Mouse (Mus musculus) brown adipose tissue, adult 24 weeks (tissue): ENCODE measurements around the gene Arhgap9. TPM values are rescaled to one million over a fixed set of nuclear protein-coding genes. Genes with fewer than 3 reads are reported as not detected.

Source experiments
- H3K27ac ChIP-seq: fragments of 200-500 bp; replicated peaks from 2 replicates; pipeline ENCODE4 v1.5.1; 2012; ENCODE audit warnings: low read depth, mild to moderate bottlenecking, low read length
- H3K4me1 ChIP-seq: fragments of 200-500 bp; 2 replicates; pipeline ENCODE4 v1.6.1; 2012; ENCODE audit warnings: low read length, mixed read lengths; ENCODE audit not compliant: control insufficient read depth, insufficient read depth, insufficient read length
- H3K4me3 ChIP-seq: fragments of 200-500 bp; 2 replicates; pipeline ENCODE4 v1.5.1; 2012; ENCODE audit warnings: low read depth, mild to moderate bottlenecking, low read length, moderate library complexity; ENCODE audit not compliant: insufficient read depth
- polyA plus RNA-seq: library from polyadenylated mRNA; stranded (reverse); fragments of >200 nt; gene quantifications from 2 replicates; pipeline ENCODE4 v1.2.4, GENCODE M21; 2012; ENCODE audit not compliant: missing spikeins, insufficient read depth, insufficient read length

The Arhgap9 gene
- polyA plus RNA-seq = 0.87 and 1.9 TPM in 2 replicates

- H3K4me3 ChIP-seq = peak within 1 kb of the TSS; percentile 37
- H3K4me1 ChIP-seq = no peaks in the 10 kb centered on the region; the same call in 1 of the 2 replicates
- H3K27ac ChIP-seq = peak within 1 kb of the TSS; percentile 51; the same call in 1 of the 2 replicates
Observed at GRCm38 (mm10) chr10:127321621-127322020, at the start of gene Arhgap9. TSS of gene Arhgap9 (plus strand) at chr10:127321964.

DNA sequence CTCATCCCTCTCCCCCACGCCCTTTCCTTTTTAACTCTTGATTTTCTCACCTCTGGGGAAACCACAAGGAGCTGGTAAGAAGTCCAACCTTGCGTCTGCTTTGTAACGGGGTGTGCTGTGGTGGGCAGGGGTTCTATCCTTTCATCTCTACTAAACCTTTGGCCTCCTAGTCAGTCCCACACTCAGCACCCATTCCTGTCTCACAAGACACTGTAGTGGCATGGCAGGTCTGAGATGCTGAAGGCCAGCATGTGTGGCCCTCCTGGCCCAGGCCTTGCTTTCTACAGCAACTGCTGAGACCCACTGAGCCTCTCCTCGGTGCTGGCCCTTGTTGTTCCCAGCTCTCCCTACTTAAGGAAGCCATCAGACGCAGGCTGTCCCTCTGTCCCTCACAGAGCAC is 49.4 kb upstream of the Arhgap9 start:
- Histone ChIP-seq H3K27ac (no peak overlapping the region), H3K4me1 (peaks cover 4% of the 10 kb centered on the region), H3K4me3 (no peak overlapping the region)

DNA sequence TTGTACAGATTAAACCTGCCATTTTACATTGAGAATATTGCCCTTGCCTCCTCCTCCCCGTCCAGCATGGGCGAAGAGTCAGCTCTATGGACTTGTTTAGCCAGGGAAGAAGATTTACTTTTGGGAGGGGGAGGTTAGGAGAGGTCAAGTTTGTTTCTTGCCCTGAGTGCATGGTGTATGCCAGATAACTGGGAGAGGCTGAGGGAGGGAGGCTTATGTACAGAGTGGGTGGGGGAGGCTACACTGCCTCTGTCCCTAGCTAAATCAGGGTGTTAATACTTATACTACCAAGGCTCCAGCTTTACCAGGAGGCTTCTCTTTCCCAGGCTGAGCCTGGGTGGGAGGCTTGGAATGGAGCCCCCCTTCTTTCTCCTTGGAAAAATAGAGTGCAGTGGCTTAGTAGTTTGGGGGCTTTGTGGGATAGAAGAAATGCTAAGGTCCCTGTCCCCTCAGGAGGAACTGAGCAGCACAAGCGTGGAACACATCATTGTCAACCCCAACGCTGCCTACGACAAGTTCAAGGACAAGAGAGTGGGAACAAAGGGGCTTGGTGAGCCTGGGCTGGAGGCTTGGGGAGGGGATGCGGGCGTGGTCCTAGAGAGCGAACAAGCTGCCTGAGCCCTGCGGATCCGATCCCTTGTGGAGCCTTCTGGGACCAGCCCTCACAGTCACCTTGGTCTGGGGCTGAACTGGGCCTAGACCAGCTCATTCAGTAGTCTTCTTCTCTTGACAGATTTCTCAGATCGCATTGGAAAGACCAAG is 47.3 kb upstream of the Arhgap9 start:
- Histone ChIP-seq H3K4me1 (no peaks in the 10 kb centered on the region), H3K4me3 (no peak overlapping the region), H3K27ac (no peak overlapping the region)

GRCm38 (mm10) chr10:127279730-127280129 is 42.0 kb upstream of the Arhgap9 start:
- no peak overlapping the region for H3K4me3 ChIP-seq

DNA sequence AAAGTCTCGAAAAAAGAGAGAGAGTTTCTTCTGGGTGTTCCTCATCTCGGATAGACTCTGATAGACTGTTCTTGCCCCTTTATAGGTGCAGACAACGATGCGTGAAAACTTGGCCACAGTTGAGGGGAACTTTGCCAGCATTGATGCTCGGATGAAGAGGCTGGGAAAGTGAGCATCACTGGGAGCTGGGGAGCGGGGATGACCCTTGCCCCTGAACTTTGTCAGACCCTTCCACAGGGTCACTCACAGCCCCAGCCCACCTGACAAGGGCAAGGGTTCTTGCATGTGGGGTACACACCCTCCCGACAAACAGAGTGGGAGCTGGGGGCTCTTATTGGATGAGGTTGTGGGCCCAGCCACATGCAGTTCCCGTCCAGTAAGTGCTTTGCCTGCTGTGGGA is 40.4 kb upstream of the Arhgap9 start:
- Histone ChIP-seq H3K27ac (no peak overlapping the region), H3K4me1 (no peaks in the 10 kb centered on the region; the same call in 1 of the 2 replicates), H3K4me3 (no peak overlapping the region)

More at GRCm38 (mm10) chr10:127279730-127280129, 42.0 kb upstream of the Arhgap9 start:
- Histone ChIP-seq H3K27ac (no peak overlapping the region), H3K4me1 (no peaks in the 10 kb centered on the region)

DNA sequence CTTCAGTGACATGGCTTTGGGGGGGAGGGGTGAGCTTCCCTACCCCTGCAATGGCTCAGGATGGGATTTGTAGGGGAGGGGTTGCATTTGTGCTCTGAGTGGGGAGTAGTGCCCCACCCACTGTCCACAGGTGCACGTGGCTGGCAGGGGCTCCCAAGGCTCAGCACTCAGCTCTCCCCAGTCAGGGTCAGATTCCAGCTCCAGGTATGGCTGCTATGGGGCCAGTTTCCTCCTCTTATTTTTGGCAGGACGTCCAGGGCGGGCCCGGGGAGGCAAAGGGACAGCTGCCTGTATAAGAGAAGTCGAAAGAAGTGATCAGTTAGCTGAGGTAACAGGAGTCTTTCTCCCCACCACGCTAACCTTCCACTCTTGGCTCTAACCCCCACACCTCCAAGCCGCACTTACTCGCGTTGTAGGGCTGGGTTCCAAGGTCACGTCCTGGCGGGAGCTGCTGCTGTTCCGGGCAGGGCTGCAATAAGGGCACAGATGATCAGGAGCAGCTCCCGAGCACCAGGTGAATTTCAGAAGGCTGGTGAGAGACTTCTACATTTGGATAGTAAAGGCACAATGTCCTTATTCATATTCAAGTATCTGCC is 39.0 kb upstream of the Arhgap9 start:
- no peak overlapping the region for H3K27ac ChIP-seq
- peaks cover 10% of the 10 kb centered on the region for H3K4me1 ChIP-seq
- no peak overlapping the region for H3K4me3 ChIP-seq

GRCm38 (mm10) chr10:127284105-127284622 is 37.6 kb upstream of the Arhgap9 start:
- Histone ChIP-seq H3K4me3 (no peak overlapping the region), H3K4me1 (peaks cover 10% of the 10 kb centered on the region), H3K27ac (no peak overlapping the region)

DNA sequence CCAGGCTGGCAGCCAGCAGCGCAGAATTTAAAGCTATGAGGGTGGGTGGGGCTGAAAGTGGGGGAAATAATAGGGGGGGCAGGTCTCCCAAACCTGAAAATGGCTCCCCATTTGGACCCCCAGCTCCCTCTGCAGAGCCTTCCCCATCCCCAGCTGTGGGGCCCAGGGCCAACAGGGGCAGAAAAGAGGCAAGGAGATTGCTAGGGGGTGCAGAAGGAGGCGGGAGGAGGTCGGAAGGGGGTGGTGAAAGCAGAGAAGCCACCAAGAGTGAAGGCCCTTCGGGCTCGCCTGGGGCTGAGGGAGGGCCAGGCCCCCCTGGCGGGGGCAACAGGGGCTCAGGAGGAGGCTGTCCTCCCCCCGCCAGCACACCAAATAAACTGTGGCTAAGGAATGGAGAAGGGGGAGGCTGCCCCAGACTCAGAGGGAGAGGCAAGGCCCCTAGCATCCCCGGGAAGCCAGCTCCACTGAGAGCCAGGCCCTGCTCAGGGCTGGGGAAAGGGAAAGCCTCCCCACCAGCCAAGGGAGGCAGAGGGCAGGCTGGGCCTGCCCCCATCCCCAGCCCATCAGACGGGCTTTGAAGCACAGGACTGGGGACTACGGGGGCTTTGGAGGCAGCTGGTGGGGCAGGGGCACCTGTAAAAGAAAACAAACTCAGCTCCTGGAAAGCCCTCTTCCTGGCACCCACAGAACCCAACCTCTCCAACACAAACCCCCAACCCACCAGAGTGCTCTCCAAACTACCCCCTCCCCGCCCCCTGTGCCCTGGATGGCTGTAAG is 36.9 kb upstream of the Arhgap9 start:
- Histone ChIP-seq H3K27ac (no peak overlapping the region), H3K4me3 (no peak overlapping the region), H3K4me1 (peaks cover 10% of the 10 kb centered on the region)

DNA sequence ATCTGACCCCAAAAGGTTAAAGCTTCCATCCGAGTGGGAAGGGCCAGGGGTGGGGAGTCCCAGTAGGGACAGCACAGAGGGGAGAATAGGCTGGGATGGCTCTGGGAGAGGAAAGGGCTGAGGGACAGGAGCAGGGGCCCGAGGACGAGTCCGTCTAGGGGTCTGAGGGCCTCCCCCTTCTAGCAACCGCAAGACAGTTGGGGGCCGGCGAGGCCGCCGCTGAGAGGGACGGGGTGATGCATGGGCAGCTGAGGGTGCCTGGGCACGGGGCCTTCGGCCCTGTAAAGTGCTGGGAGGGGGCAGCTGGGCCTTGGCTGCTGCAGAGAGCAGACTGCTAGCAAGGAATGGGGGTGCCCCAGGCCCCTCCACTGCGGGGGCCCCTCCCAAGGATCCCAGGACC is 36.1 kb upstream of the Arhgap9 start:
- H3K4me1 ChIP-seq = peaks cover 10% of the 10 kb centered on the region
- no peak overlapping the region for H3K4me3 ChIP-seq
- H3K27ac ChIP-seq = no peak overlapping the region

DNA sequence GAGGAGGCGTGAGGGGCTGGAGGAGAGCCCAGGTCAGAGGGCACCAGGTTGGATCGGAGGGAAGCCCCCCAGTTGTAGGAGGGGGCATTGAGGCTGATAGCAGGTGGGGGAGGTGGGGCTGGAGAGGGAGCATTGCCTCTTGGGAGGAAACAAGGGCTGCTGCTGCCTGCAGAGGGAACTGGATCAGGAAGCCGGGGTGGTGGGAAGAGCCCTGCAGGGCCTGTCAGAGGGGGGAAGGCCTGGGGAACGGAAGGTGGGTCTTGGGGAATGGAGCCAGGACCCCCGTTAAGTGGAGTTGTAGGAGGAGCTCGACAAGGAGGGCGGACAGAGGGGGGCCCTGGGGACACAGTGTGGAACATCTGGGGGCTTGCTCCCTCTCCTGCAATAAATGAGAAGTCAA is 35.6 kb upstream of the Arhgap9 start:
- no peak overlapping the region for H3K4me3 ChIP-seq
- peaks cover 10% of the 10 kb centered on the region for H3K4me1 ChIP-seq
- no peak overlapping the region for H3K27ac ChIP-seq

- H3K4me1 ChIP-seq = peaks cover 10% of the 10 kb centered on the region
- H3K4me3 ChIP-seq = peak overlapping the region; percentile 87
- peak overlapping the region; percentile 99 for H3K27ac ChIP-seq
Observed at GRCm38 (mm10) chr10:127286730-127287129, 35.0 kb upstream of the Arhgap9 start.

- Histone ChIP-seq H3K4me3 (peak overlapping the region; percentile 87), H3K27ac (peak overlapping the region; percentile 99), H3K4me1 (peaks cover 10% of the 10 kb centered on the region)
Observed at GRCm38 (mm10) chr10:127287271-127287935, 34.4 kb upstream of the Arhgap9 start.

DNA sequence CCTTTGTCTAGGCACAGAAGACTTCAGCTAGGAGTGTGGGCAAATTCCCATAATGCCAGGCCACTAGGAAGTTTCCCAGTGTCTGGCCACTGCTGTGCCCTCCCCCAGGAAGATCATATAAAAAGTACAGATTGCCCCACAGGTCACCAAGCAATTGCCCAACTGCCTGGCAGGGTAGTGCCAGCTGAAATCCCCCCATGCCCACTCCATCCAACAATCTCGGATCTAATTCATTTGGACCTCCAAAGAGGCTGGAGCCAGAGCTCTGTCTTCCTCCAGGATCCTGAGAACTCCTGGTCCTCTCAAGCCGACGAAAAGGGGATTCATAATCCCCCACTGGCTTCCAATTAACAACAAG is 33.8 kb upstream of the Arhgap9 start:
- Histone ChIP-seq H3K4me1 (peaks cover 10% of the 10 kb centered on the region), H3K4me3 (peak overlapping the region; percentile 87), H3K27ac (peak overlapping the region; percentile 99)

DNA sequence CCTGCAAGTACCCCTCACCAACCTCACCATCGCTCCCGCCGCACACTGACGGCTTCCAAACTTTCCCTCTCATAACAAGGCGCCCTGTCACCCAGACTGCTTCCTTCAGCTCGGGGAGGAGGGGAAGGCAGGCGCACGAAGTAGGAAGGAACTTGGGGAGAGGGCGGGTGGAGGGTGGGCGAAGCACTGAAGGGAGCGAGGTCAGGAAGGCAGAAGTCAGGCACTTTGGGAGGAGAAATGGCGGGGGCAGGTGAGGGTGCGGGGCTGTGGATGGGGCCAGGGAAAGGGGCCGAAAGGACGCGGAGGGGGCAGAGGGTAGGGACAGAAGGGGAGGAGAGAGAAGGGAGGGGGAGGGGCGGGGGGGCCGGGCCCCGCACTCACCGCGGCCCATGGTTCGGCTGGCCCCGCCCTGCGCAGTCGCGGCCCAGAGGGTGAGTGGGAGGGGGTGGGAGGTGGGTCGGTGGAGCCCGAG is 33.4 kb upstream of the Arhgap9 start:
- Histone ChIP-seq H3K27ac (peak overlapping the region; percentile 99), H3K4me1 (peaks cover 10% of the 10 kb centered on the region), H3K4me3 (peak overlapping the region; percentile 87)
